Mouse (Mus musculus): ENCODE data around the gene Rexo4.

Gene Rexo4

GRCm38 (mm10) chr2:26927745-26928476 lies 36.3 kb downstream of the Rexo4 start:
- DNase-seq (ENCODE audit: low read depth, low spot score) = no peak
- Histone ChIP-seq H3K36me3 (ENCODE audit: control insufficient read depth, insufficient read depth, low read length, poor library complexity, severe bottlenecking) (peaks cover 4% of the 10 kb centered on the region), H3K27me3 (ENCODE audit: control insufficient read depth, insufficient read depth, low read length, poor library complexity, severe bottlenecking) (no peaks in the 10 kb centered on the region)

DNA sequence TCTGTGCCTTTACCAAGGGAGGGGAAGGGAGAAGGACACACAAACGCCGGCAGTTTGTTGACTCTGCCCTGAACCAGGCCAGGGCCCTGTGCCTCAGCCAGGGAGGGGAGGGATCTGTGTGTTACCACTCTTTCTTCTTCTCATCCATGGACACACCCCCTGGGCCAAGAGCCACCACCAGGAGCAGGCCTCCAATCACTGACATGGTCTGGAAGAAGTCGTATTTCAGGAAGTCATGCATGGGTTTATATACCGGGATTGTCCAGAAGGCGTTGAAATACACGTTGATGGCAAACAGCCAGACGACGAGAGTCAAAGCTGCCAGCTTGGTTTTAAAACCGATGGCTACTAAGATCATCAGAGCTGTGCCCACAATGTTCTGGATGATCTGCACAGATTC lies 42.4 kb downstream of the Rexo4 start:
- H3K36me3 ChIP-seq (ENCODE audit: control insufficient read depth, insufficient read depth, low read length, poor library complexity, severe bottlenecking) = peaks cover 11% of the 10 kb centered on the region
- H3K27me3 ChIP-seq (ENCODE audit: control insufficient read depth, insufficient read depth, low read length, poor library complexity, severe bottlenecking) = no peaks in the 10 kb centered on the region
- no peak for DNase-seq (ENCODE audit: low read depth, low spot score)

DNA sequence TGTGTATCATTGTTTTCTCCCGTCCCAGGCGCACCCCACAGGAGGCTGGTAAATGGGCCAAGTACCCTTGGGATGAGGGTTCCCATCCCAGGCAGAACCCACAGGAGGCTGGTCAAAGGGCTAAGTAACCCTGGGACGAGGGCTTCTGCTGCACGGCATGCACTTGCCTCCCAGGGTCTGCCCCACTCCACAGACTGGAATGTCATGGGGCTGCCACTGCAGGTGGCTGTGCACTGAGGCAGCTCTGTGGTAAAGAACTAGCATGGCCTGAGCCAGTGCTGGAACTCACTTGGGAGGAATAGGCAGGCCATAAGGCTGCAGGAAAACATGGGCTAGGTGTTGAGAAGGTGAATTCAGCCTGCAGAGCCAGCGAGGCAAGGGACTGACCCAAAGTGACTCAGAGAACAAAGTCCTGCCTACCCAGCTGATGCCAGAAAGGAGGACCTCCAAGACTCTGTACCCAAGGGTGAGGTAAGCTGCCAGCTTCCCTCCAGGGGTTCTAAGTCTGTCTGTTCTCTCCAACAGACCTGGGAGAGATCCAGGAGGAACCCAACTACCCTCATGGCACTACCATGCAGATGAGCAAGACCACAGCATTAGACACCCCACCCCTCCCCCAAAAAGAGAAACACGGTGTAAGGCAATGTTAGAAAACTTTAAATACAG lies 43.9 kb downstream of the Rexo4 start:
- no peak for DNase-seq (ENCODE audit: low read depth, low spot score)
- Histone ChIP-seq H3K36me3 (ENCODE audit: control insufficient read depth, insufficient read depth, low read length, poor library complexity, severe bottlenecking) (peaks cover 11% of the 10 kb centered on the region), H3K27me3 (ENCODE audit: control insufficient read depth, insufficient read depth, low read length, poor library complexity, severe bottlenecking) (no peaks in the 10 kb centered on the region)

- DNase-seq (ENCODE audit: low read depth, low spot score) = no peak
- peaks cover 11% of the 10 kb centered on the region for H3K36me3 ChIP-seq (ENCODE audit: control insufficient read depth, insufficient read depth, low read length, poor library complexity, severe bottlenecking)
These were observed 44.5 kb downstream of the Rexo4 start for GRCm38 (mm10) chr2:26919684-26920083.

DNA sequence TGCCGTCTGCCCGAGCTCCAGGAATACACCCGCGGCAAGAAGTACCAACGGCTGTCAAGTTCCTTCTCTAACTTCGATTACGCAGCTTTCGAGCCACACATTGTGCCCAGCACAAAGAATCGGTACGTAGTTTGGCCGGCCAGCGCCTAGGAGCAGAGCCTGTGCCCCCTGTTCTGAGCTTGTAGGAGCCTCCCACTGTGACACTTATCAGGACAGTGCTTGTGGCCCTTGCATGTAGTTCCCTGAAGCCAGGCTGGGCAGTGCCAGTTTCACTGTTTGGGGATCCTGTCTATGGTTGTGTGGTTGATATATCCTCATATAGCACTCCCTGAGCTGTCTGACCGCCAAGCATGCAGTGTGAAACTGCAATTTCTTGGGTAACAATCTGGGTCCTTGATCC lies 47.4 kb downstream of the Rexo4 start:
- peaks cover 12% of the 10 kb centered on the region for H3K36me3 ChIP-seq (ENCODE audit: control insufficient read depth, insufficient read depth, low read length, poor library complexity, severe bottlenecking)
- H3K27me3 ChIP-seq (ENCODE audit: control insufficient read depth, insufficient read depth, low read length, poor library complexity, severe bottlenecking) = no peaks in the 10 kb centered on the region
- DNase-seq (ENCODE audit: low read depth, low spot score) = no peak

More at GRCm38 (mm10) chr2:26919684-26920083, 44.5 kb downstream of the Rexo4 start:
- H3K27me3 ChIP-seq (ENCODE audit: control insufficient read depth, insufficient read depth, low read length, poor library complexity, severe bottlenecking) = no peaks in the 10 kb centered on the region

- Histone ChIP-seq H3K27me3 (ENCODE audit: control insufficient read depth, insufficient read depth, low read length, poor library complexity, severe bottlenecking) (no peaks in the 10 kb centered on the region), H3K36me3 (ENCODE audit: control insufficient read depth, insufficient read depth, low read length, poor library complexity, severe bottlenecking) (peaks cover 15% of the 10 kb centered on the region)
- DNase-seq (ENCODE audit: low read depth, low spot score) = peak; percentile 86
These were observed 48.1 kb downstream of the Rexo4 start, which contains the start of the genes Surf2 and Surf1 for GRCm38 (mm10) chr2:26915927-26916728. TSS of gene Surf2 (plus strand) at chr2:26916367. TSS of gene Surf1 (minus strand) at chr2:26916530.

DNA sequence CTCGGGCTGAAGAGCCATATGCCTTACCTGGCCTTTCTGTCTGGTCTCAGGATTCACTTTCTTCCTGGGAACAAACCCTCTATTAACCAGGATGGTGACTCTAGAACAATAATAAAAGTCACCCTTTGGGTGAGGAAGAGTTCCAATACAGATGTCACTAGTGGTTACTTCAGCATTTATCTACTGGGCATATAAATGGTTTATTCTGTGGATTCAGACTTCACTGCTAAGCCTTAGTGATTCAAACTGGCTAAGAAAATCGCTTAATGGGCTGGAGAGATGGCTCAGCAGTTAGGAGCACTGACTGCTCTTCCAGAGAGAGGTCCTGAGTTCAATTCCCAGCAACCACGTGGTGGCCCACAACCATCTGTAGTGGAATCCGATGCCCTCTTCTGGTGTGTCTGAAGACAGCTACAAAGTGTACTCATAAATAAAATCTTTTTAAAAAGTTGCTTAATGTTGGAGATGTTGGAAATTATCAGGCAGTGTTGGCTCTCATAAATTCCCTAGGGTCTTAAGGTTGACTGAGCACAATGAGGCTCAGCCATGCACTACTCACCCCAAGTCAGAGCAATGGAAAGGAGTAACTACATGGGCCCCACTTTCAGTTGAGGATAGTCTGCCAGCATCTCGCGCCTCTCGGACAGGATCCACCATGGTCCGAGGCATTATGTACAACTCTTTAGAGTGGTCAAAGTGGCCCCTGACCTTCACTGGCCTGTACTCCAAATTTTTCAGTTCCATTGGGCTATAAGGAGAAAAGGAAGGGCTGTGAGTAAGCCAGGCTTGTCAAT lies 49.8 kb downstream of the Rexo4 start:
- no peak for DNase-seq (ENCODE audit: low read depth, low spot score)
- Histone ChIP-seq H3K36me3 (ENCODE audit: control insufficient read depth, insufficient read depth, low read length, poor library complexity, severe bottlenecking) (peaks cover 14% of the 10 kb centered on the region), H3K27me3 (ENCODE audit: control insufficient read depth, insufficient read depth, low read length, poor library complexity, severe bottlenecking) (no peaks in the 10 kb centered on the region)

- Histone ChIP-seq H3K27me3 (ENCODE audit: control insufficient read depth, insufficient read depth, low read length, poor library complexity, severe bottlenecking) (no peaks in the 10 kb centered on the region), H3K36me3 (ENCODE audit: control insufficient read depth, insufficient read depth, low read length, poor library complexity, severe bottlenecking) (peaks cover 14% of the 10 kb centered on the region)
- no peak for DNase-seq (ENCODE audit: low read depth, low spot score)
These were observed 50.6 kb downstream of the Rexo4 start for GRCm38 (mm10) chr2:26913416-26914147.

- DNase-seq (ENCODE audit: low read depth, low spot score) = no peak
- H3K36me3 ChIP-seq (ENCODE audit: control insufficient read depth, insufficient read depth, low read length, poor library complexity, severe bottlenecking) = peaks cover 14% of the 10 kb centered on the region
- H3K27me3 ChIP-seq (ENCODE audit: control insufficient read depth, insufficient read depth, low read length, poor library complexity, severe bottlenecking) = no peaks in the 10 kb centered on the region
These were observed 51.9 kb downstream of the Rexo4 start for GRCm38 (mm10) chr2:26912253-26912770.

GRCm38 (mm10) chr2:26910994-26911765 lies 53.0 kb downstream of the Rexo4 start:
- peaks cover 14% of the 10 kb centered on the region for H3K36me3 ChIP-seq (ENCODE audit: control insufficient read depth, insufficient read depth, low read length, poor library complexity, severe bottlenecking)
- peak; percentile 65 for DNase-seq (ENCODE audit: low read depth, low spot score)
- H3K27me3 ChIP-seq (ENCODE audit: control insufficient read depth, insufficient read depth, low read length, poor library complexity, severe bottlenecking) = no peaks in the 10 kb centered on the region

GRCm38 (mm10) chr2:26910124-26910993 lies 53.8 kb downstream of the Rexo4 start, which contains the start of the genes Med22 and Rpl7a:
TSS of gene Med22 (minus strand) at chr2:26910677.
TSS of gene Rpl7a (plus strand) at chr2:26910764.
- Histone ChIP-seq H3K27me3 (ENCODE audit: control insufficient read depth, insufficient read depth, low read length, poor library complexity, severe bottlenecking) (no peaks in the 10 kb centered on the region), H3K36me3 (ENCODE audit: control insufficient read depth, insufficient read depth, low read length, poor library complexity, severe bottlenecking) (peaks cover 14% of the 10 kb centered on the region)
- peak; percentile 99 for DNase-seq (ENCODE audit: low read depth, low spot score)

DNA sequence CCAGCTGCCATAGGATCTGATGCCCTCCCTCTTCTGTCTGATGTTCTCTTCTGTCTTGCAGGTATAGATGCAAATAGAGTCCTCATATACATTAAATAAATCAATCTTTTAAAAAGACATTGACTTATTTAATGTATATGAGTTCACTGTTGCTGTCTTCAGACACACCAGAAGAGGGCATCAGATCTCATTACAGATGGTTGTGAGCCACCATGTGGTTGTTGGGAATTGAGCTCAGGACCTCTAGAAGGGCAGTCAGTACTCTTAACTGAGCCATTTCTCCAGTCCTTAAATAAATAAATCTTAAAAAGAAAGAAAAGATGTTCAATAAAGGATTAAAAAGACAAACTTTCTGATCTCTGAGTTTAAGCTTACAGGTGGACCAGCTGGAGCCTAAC lies 54.8 kb downstream of the Rexo4 start:
- DNase-seq (ENCODE audit: low read depth, low spot score) = no peak
- Histone ChIP-seq H3K27me3 (ENCODE audit: control insufficient read depth, insufficient read depth, low read length, poor library complexity, severe bottlenecking) (no peaks in the 10 kb centered on the region), H3K36me3 (ENCODE audit: control insufficient read depth, insufficient read depth, low read length, poor library complexity, severe bottlenecking) (peaks cover 14% of the 10 kb centered on the region)
